Mouse (Mus musculus) MEL (cell line): Measurements from ENCODE around the gene Rspo1. TPM values are rescaled to one million over a fixed set of nuclear protein-coding genes. Genes with fewer than 3 reads are reported as not detected.

ENCODE experiments used
- DNase-seq: peaks from one replicate; pipeline ENCODE4 v3.0.0; 2011; ENCODE audit warnings: low read depth, low spot score
- H3K27ac ChIP-seq: 2 replicates; pipeline ENCODE4 v1.5.1; 2012; ENCODE audit warnings: low read depth, mild to moderate bottlenecking, control low read depth, low read length, moderate library complexity; ENCODE audit not compliant: control insufficient read depth
- H3K27me3 ChIP-seq, 2 experiments: fragments of 150-350 bp in 1 of 2; sonication (generic) in 1 of 2; 2 replicates each; pipeline ENCODE4 v1.6.1; 2012; ENCODE audit warnings: low read length in 2 of 2, mild to moderate bottlenecking in 2 of 2, improper control_type of control experiment in 1 of 2, moderate library complexity in 1 of 2; ENCODE audit not compliant: insufficient read depth in 2 of 2, control insufficient read depth in 1 of 2
- H3K36me3 ChIP-seq, 2 experiments: 2 replicates each; pipeline ENCODE4 v1.6.1; 2012 to 2014; ENCODE audit warnings: low read length in 2 of 2, improper control_type of control experiment in 1 of 2, inconsistent platforms in 1 of 2, mild to moderate bottlenecking in 1 of 2; ENCODE audit not compliant: insufficient read depth in 2 of 2, control insufficient read depth in 1 of 2
- H3K4me1 ChIP-seq, 2 experiments: fragments of 150-350 bp in 1 of 2; sonication (generic) in 1 of 2; 2 replicates each; pipeline ENCODE4 v1.6.1; 2012; ENCODE audit warnings: low read length in 2 of 2, improper control_type of control experiment in 1 of 2, mild to moderate bottlenecking in 1 of 2; ENCODE audit not compliant: insufficient read depth in 2 of 2, control insufficient read depth in 1 of 2
- H3K4me3 ChIP-seq, 2 experiments: fragments of 150-350 bp in 1 of 2; sonication (generic) in 1 of 2; 2 replicates each; pipeline ENCODE4 v1.5.1; 2012; ENCODE audit warnings: low read depth in 2 of 2, low read length in 2 of 2, mild to moderate bottlenecking in 2 of 2, moderate library complexity in 2 of 2, control low read depth in 1 of 2, improper control_type of control experiment in 1 of 2; ENCODE audit not compliant: control insufficient read depth in 1 of 2, insufficient read depth in 1 of 2
- H3K79me2 ChIP-seq: 2 replicates; pipeline ENCODE4 v1.6.1; 2012; ENCODE audit warnings: mild to moderate bottlenecking, low read length, moderate library complexity; ENCODE audit not compliant: control insufficient read depth, poor library complexity, insufficient read depth
- H3K9ac ChIP-seq: 2 replicates; pipeline ENCODE4 v1.6.1; 2012; ENCODE audit warnings: low read depth, mild to moderate bottlenecking, control low read depth, low read length, moderate library complexity; ENCODE audit not compliant: control insufficient read depth, poor library complexity, severe bottlenecking
- H3K9me3 ChIP-seq: fragments of 150-350 bp; sonication (generic); replicated peaks from 2 replicates; pipeline ENCODE4 v1.6.1; 2012; ENCODE audit warnings: mild to moderate bottlenecking, low read length, improper control_type of control experiment, moderate library complexity; ENCODE audit not compliant: insufficient read depth
- BHLHE40 ChIP-seq: IDR thresholded peaks from 2 replicates; pipeline ENCODE4 v1.6.1; 2012; ENCODE audit warnings: low read depth, mild to moderate bottlenecking, inconsistent platforms, low read length, improper control_type of control experiment, borderline replicate concordance
- CHD1 ChIP-seq: IDR thresholded peaks from 2 replicates; pipeline ENCODE4 v1.6.1; 2012; ENCODE audit warnings: low read depth, mild to moderate bottlenecking, inconsistent platforms, low read length, improper control_type of control experiment
- CHD2 ChIP-seq: IDR thresholded peaks from 2 replicates; pipeline ENCODE4 v1.6.1; 2011; ENCODE audit warnings: low read length, improper control_type of control experiment
- CTCF ChIP-seq, 3 experiments: IDR thresholded peaks in 2 of 3; conservative IDR thresholded peaks in 1 of 3; 2 replicates each; pipeline ENCODE4 v1.5.1; 2011 to 2012; ENCODE audit warnings: low read length in 3 of 3, low read depth in 2 of 3, mild to moderate bottlenecking in 2 of 3, improper control_type of control experiment in 1 of 3, inconsistent platforms in 1 of 3, mixed read lengths in 1 of 3, moderate library complexity in 1 of 3; ENCODE audit not compliant: control insufficient read depth in 1 of 3, insufficient read depth in 1 of 3, poor library complexity in 1 of 3, severe bottlenecking in 1 of 3
- E2F4 ChIP-seq: IDR thresholded peaks from 2 replicates; pipeline ENCODE4 v1.6.1; 2011; ENCODE audit warnings: low read depth, low read length, improper control_type of control experiment, borderline replicate concordance
- ELF1 ChIP-seq: IDR thresholded peaks from 2 replicates; pipeline ENCODE4 v1.6.1; 2014; ENCODE audit warnings: low read depth, mild to moderate bottlenecking, inconsistent platforms, low read length, improper control_type of control experiment, moderate library complexity
- EP300 ChIP-seq, 2 experiments: IDR thresholded peaks; 2 replicates each; pipeline ENCODE4 v1.6.1; 2011; ENCODE audit warnings: improper control_type of control experiment in 2 of 2, low read length in 2 of 2, low read depth in 1 of 2, mild to moderate bottlenecking in 1 of 2
- ETS1 ChIP-seq: IDR thresholded peaks from 2 replicates; pipeline ENCODE4 v1.6.1; 2012; ENCODE audit warnings: low read depth, mild to moderate bottlenecking, inconsistent platforms, low read length, improper control_type of control experiment, moderate library complexity
- GABPA ChIP-seq: IDR thresholded peaks from 2 replicates; pipeline ENCODE4 v1.6.1; 2012; ENCODE audit warnings: low read depth, mild to moderate bottlenecking, inconsistent platforms, low read length, improper control_type of control experiment, moderate library complexity
- GATA1 ChIP-seq: IDR thresholded peaks from 2 replicates; pipeline ENCODE4 v1.6.1; 2011; ENCODE audit warnings: low read depth, low read length, improper control_type of control experiment
- HCFC1 ChIP-seq: IDR thresholded peaks from 2 replicates; pipeline ENCODE4 v1.6.1; 2012; ENCODE audit warnings: low read depth, mild to moderate bottlenecking, inconsistent platforms, low read length, improper control_type of control experiment, moderate library complexity
- JUND ChIP-seq: IDR thresholded peaks from 2 replicates; pipeline ENCODE4 v1.6.1; 2011; ENCODE audit warnings: low read depth, mild to moderate bottlenecking, improper control_type of control experiment, low read length
- KAT2A ChIP-seq: conservative IDR thresholded peaks from 2 replicates; pipeline ENCODE4 v1.6.1; 2012; ENCODE audit warnings: low read depth, low read length, improper control_type of control experiment, inconsistent platforms
- MAFK ChIP-seq: IDR thresholded peaks from 2 replicates; pipeline ENCODE4 v1.6.1; 2011; ENCODE audit warnings: low read depth, mild to moderate bottlenecking, low read length, improper control_type of control experiment, borderline replicate concordance
- MAX ChIP-seq: IDR thresholded peaks from 2 replicates; pipeline ENCODE4 v1.6.1; 2011; ENCODE audit warnings: low read length, improper control_type of control experiment
- MAZ ChIP-seq: IDR thresholded peaks from 2 replicates; pipeline ENCODE4 v1.6.1; 2012; ENCODE audit warnings: low read depth, mild to moderate bottlenecking, inconsistent platforms, low read length, improper control_type of control experiment
- MEF2A ChIP-seq: IDR thresholded peaks from 2 replicates; pipeline ENCODE4 v1.6.1; 2014; ENCODE audit warnings: low read depth, mild to moderate bottlenecking, inconsistent platforms, low read length, improper control_type of control experiment; ENCODE audit not compliant: poor library complexity, insufficient replicate concordance, severe bottlenecking; ENCODE audit errors: extremely low read depth
- MXI1 ChIP-seq: IDR thresholded peaks from 2 replicates; pipeline ENCODE4 v1.6.1; 2011; ENCODE audit warnings: mild to moderate bottlenecking, low read depth, low read length, improper control_type of control experiment
- MYB ChIP-seq: IDR thresholded peaks from 2 replicates; pipeline ENCODE4 v1.6.1; 2011; ENCODE audit warnings: mild to moderate bottlenecking, low read depth, low read length, improper control_type of control experiment
- MYC ChIP-seq: IDR thresholded peaks from 2 replicates; pipeline ENCODE4 v1.6.1; 2011; ENCODE audit warnings: low read depth, mild to moderate bottlenecking, low read length, improper control_type of control experiment, moderate library complexity
- NELFE ChIP-seq: IDR thresholded peaks from 2 replicates; pipeline ENCODE4 v1.6.1; 2011; ENCODE audit warnings: low read depth, low read length, improper control_type of control experiment
- NRF1 ChIP-seq: IDR thresholded peaks from 2 replicates; pipeline ENCODE4 v1.6.1; 2014; ENCODE audit warnings: low read depth, mild to moderate bottlenecking, inconsistent platforms, low read length, improper control_type of control experiment, moderate library complexity; ENCODE audit not compliant: poor library complexity, insufficient read depth, severe bottlenecking
- POLR2AphosphoS2 ChIP-seq: IDR thresholded peaks from 2 replicates; pipeline ENCODE4 v1.6.1; 2011; ENCODE audit warnings: low read length, improper control_type of control experiment
- POLR2AphosphoS5 ChIP-seq: IDR thresholded peaks from 2 replicates; pipeline ENCODE4 v1.6.1; 2012; ENCODE audit warnings: low read depth, borderline replicate concordance, mild to moderate bottlenecking, inconsistent platforms, low read length, moderate library complexity, mixed read lengths
- RAD21 ChIP-seq: IDR thresholded peaks from 2 replicates; pipeline ENCODE4 v1.6.1; 2011; ENCODE audit warnings: mild to moderate bottlenecking, low read depth, low read length, improper control_type of control experiment
- RCOR1 ChIP-seq: IDR thresholded peaks from 2 replicates; pipeline ENCODE4 v1.6.1; 2012; ENCODE audit warnings: low read depth, mild to moderate bottlenecking, inconsistent platforms, low read length, improper control_type of control experiment
- SIN3A ChIP-seq: IDR thresholded peaks from 2 replicates; pipeline ENCODE4 v1.6.1; 2012; ENCODE audit warnings: low read length, improper control_type of control experiment, inconsistent platforms
- SMC3 ChIP-seq: IDR thresholded peaks from 2 replicates; pipeline ENCODE4 v1.6.1; 2011; ENCODE audit warnings: low read depth, low read length, improper control_type of control experiment
- TAL1 ChIP-seq: IDR thresholded peaks from 2 replicates; pipeline ENCODE4 v1.6.1; 2012; ENCODE audit warnings: mild to moderate bottlenecking, inconsistent platforms, low read length, moderate library complexity, mixed read lengths
- TCF12 ChIP-seq: IDR thresholded peaks from 2 replicates; pipeline ENCODE4 v1.6.1; 2014; ENCODE audit warnings: low read depth, mild to moderate bottlenecking, inconsistent platforms, low read length, improper control_type of control experiment, moderate library complexity
- UBTF ChIP-seq: IDR thresholded peaks from 2 replicates; pipeline ENCODE4 v1.6.1; 2012; ENCODE audit warnings: low read depth, mild to moderate bottlenecking, inconsistent platforms, low read length, improper control_type of control experiment, moderate library complexity, borderline replicate concordance; ENCODE audit not compliant: insufficient read depth
- USF1 ChIP-seq: IDR thresholded peaks from 2 replicates; pipeline ENCODE4 v1.6.1; 2014; ENCODE audit warnings: low read depth, mild to moderate bottlenecking, inconsistent platforms, low read length, improper control_type of control experiment, moderate library complexity
- USF2 ChIP-seq, 2 experiments: IDR thresholded peaks; 2 replicates each; pipeline ENCODE4 v1.6.1; 2011 to 2012; ENCODE audit warnings: improper control_type of control experiment in 2 of 2, low read length in 2 of 2, borderline replicate concordance in 1 of 2, inconsistent platforms in 1 of 2, low read depth in 1 of 2, mild to moderate bottlenecking in 1 of 2; ENCODE audit not compliant: insufficient read depth in 1 of 2
- ZC3H11A ChIP-seq: IDR thresholded peaks from 2 replicates; pipeline ENCODE4 v1.6.1; 2012; ENCODE audit warnings: low read depth, mild to moderate bottlenecking, inconsistent platforms, low read length, improper control_type of control experiment
- ZKSCAN1 ChIP-seq: IDR thresholded peaks from 2 replicates; pipeline ENCODE4 v1.6.1; 2012; ENCODE audit warnings: low read depth, mild to moderate bottlenecking, inconsistent platforms, low read length, improper control_type of control experiment, moderate library complexity
- ZNF384 ChIP-seq: IDR thresholded peaks from 2 replicates; pipeline ENCODE4 v1.6.1; 2012; ENCODE audit warnings: low read depth, mild to moderate bottlenecking, inconsistent platforms, low read length, improper control_type of control experiment
- polyA plus RNA-seq, 2 experiments: library from polyadenylated mRNA; stranded (reverse) in 1 of 2; unstranded in 1 of 2; fragments of >175 nt in 1 of 2; fragments of >200 nt in 1 of 2; gene quantifications; 2 replicates each; pipeline versions ENCODE4 v1.2.1 to v1.2.4; 2012; ENCODE audit warnings: low replicate concordance in 2 of 2, low read depth in 1 of 2; ENCODE audit not compliant: insufficient read length in 2 of 2, insufficient read depth in 1 of 2, missing spikeins in 1 of 2
- total RNA-seq: library from RNA; depleted of rRNA; stranded (reverse); fragments of 300-350 nt; gene quantifications from 2 replicates; pipeline ENCODE4 v1.2.3, GENCODE M21; 2012

Rspo1 gene
- total and polyA plus RNA-seq, 3 experiments = not detected

GRCm38 (mm10) chr4:125029891-125030614, 43.8 kb downstream of the Rspo1 start:
- H3K27ac ChIP-seq = peak overlapping the region; percentile 11
- H3K27me3 ChIP-seq = peaks cover 7 to 21% of the 10 kb centered on the region in 2 experiments
- H3K4me3 ChIP-seq = peak overlapping the region; percentile 66 to 67
- peak overlapping the region; percentile 77 for H3K9ac ChIP-seq
- H3K36me3 ChIP-seq = peaks cover 5 to 17% of the 10 kb centered on the region in 2 experiments
- peak; percentile 96 for DNase-seq
- H3K4me1 ChIP-seq = peaks cover 4 to 6% of the 10 kb centered on the region in 2 experiments
- H3K79me2 ChIP-seq = peaks cover 38% of the 10 kb centered on the region
- H3K9me3 ChIP-seq = no peaks in the 10 kb centered on the region
- TF ChIP-seq MYB (no peak), ETS1 (no peak; the same call in 1 of the 2 replicates), KAT2A (peak; percentile 52; the same call in 1 of the 2 replicates), E2F4 (no peak; the same call in 1 of the 2 replicates), ELF1 (peak; percentile 67), ZC3H11A (no peak), MXI1 (peak; percentile 98), MEF2A (no peak), BHLHE40 (no peak), MAZ (no peak), ZKSCAN1 (no peak), CHD1 (no peak), HCFC1 (peak; percentile 87), NELFE (peak; percentile 94), EP300 (IDR thresholded peaks at IDR 0.05; ENCODE audit: low read depth in 1 of 2, low read length in 2 of 2) (no peak), TCF12 (peak; percentile 46), USF2 (IDR thresholded peaks at IDR 0.05; ENCODE audit: borderline replicate concordance in 1 of 2, insufficient read depth in 1 of 2, low read depth in 1 of 2, low read length in 2 of 2) (no peak), TAL1 (no peak), POLR2AphosphoS2 (peak; percentile 75; the same call in 1 of the 2 replicates), USF1 (no peak), ZNF384 (no peak), RAD21 (no peak), SMC3 (no peak), JUND (no peak), UBTF (no peak), GATA1 (no peak), SIN3A (peak; percentile 99), MAFK (no peak), GABPA (no peak), RCOR1 (no peak), MYC (peak; percentile 94), CTCF (IDR thresholded peaks at IDR 0.05 in 2 of 3, conservative IDR thresholded peaks at IDR 0.05 in 1 of 3; ENCODE audit: control insufficient read depth in 1 of 3, insufficient read depth in 1 of 3, low read depth in 2 of 3, low read length in 3 of 3, poor library complexity in 1 of 3, severe bottlenecking in 1 of 3) (no peak), POLR2AphosphoS5 (no peak), CHD2 (no peak), NRF1 (peak; percentile 64), MAX (peak; percentile 93)
